Mouse (Mus musculus): Measurements from ENCODE around the gene H2-Ob. TPM values are rescaled to one million over a fixed set of nuclear protein-coding genes. Genes with fewer than 3 reads are reported as not detected.
"Not testable (repeated sequence)": the region's sequence is repeated elsewhere in the genome, so short reads cannot be mapped to it uniquely, and the experiment has no call there.

H2-Ob gene
- polyA plus RNA-seq, 1 experiment from 2014 or later, result 0.35 TPM

- H3K4me2 ChIP-seq (ENCODE audit: low read depth, low read length); H3K36me3 ChIP-seq (ENCODE audit: control insufficient read depth, insufficient read depth, low read length); H3K27me3 ChIP-seq (ENCODE audit: control insufficient read depth, insufficient read depth, low read depth, low read length); H3K9ac ChIP-seq (ENCODE audit: low read length); H3K4me3 ChIP-seq (ENCODE audit: low read length); ATAC-seq (ENCODE audit: low read depth); H3K27ac ChIP-seq (ENCODE audit: low read length); H3K9me3 ChIP-seq (ENCODE audit: control insufficient read depth, low read length); H3K4me1 ChIP-seq (replicated peaks; ENCODE audit: control insufficient read depth, insufficient read depth, low read length): not testable (repeated sequence)
- over 99% methylated on average over 12 of the region's 23 CpGs for WGBS
Measured at GRCm38 (mm10) chr17:34225911-34226310, 12.8 kb upstream of the H2-Ob start.

DNA sequence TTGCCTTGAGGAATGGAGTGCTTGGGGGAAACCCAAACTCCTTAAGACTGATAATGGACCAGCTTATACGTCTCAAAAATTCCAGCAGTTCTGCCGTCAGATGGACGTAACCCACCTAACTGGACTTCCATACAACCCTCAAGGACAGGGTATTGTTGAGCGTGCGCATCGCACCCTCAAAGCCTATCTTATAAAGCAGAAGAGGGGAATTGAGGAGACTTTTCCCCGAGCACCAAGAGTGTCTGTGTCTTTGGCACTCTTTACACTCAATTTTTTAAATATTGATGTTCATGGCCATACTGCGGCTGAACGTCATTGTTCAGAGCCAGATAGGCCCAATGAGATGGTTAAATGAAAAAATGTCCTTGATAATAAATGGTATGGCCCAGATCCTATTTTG, 7.7 kb upstream of the H2-Ob start:
- ATAC-seq (ENCODE audit: low read depth), result not testable (repeated sequence)
- 98% methylated on average over 5 of the region's 9 CpGs for WGBS

GRCm38 (mm10) chr17:34232021-34232420, 6.7 kb upstream of the H2-Ob start:
- not testable (repeated sequence) for ATAC-seq (ENCODE audit: low read depth); H3K27ac ChIP-seq (ENCODE audit: low read length); H3K36me3 ChIP-seq (ENCODE audit: control insufficient read depth, insufficient read depth, low read length); H3K4me2 ChIP-seq (ENCODE audit: low read depth, low read length); H3K9ac ChIP-seq (ENCODE audit: low read length); H3K4me1 ChIP-seq (replicated peaks; ENCODE audit: control insufficient read depth, insufficient read depth, low read length); H3K4me3 ChIP-seq (ENCODE audit: low read length); H3K9me3 ChIP-seq (ENCODE audit: control insufficient read depth, low read length); H3K27me3 ChIP-seq (ENCODE audit: control insufficient read depth, insufficient read depth, low read depth, low read length)
- 95% methylated on average over 3 of the region's 7 CpGs for WGBS

More for the DNA sequence above, 7.7 kb upstream of the H2-Ob start:
- not testable (repeated sequence) for H3K4me2 ChIP-seq (ENCODE audit: low read depth, low read length); H3K4me1 ChIP-seq (replicated peaks; ENCODE audit: control insufficient read depth, insufficient read depth, low read length); H3K36me3 ChIP-seq (ENCODE audit: control insufficient read depth, insufficient read depth, low read length); H3K9ac ChIP-seq (ENCODE audit: low read length); H3K27ac ChIP-seq (ENCODE audit: low read length); H3K9me3 ChIP-seq (ENCODE audit: control insufficient read depth, low read length); H3K27me3 ChIP-seq (ENCODE audit: control insufficient read depth, insufficient read depth, low read depth, low read length); H3K4me3 ChIP-seq (ENCODE audit: low read length)

DNA sequence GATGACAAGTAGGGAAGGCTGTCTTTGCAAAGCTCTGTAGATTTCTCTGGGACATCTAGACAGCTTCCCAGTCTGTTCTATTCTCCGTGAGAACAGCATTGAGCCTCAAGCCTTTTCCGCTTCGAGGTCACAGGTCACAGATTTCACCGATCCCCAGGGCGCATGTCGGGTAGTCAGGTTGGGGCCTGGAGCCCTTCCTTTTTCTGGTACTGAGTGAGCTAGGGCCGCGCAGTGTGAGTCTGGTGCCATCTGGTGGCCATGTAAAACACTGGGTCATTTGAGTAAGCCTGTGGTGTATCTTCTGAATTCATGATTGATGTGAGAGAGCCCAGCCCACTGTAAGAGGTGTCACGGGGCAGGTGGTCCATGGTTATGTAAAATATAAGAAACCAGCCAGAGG, 3.8 kb upstream of the H2-Ob start:
- Histone ChIP-seq H3K36me3 (ENCODE audit: control insufficient read depth, insufficient read depth, low read length) (no peaks in the 10 kb centered on the region), H3K27me3 (ENCODE audit: control insufficient read depth, insufficient read depth, low read depth, low read length) (no peaks in the 10 kb centered on the region), H3K4me3 (ENCODE audit: low read length) (no peak overlapping the region), H3K4me2 (ENCODE audit: low read depth, low read length) (no peak overlapping the region), H3K27ac (ENCODE audit: low read length) (no peak overlapping the region), H3K9me3 (ENCODE audit: control insufficient read depth, low read length) (no peaks in the 10 kb centered on the region; the same call in 1 of the 2 replicates), H3K4me1 (replicated peaks; ENCODE audit: control insufficient read depth, insufficient read depth, low read length) (no peaks in the 10 kb centered on the region), H3K9ac (ENCODE audit: low read length) (no peak overlapping the region)
- peak; percentile 72; the same call in 1 of the 2 replicates for ATAC-seq (ENCODE audit: low read depth)
- 46% methylated on average over 9 of the region's 9 CpGs for WGBS

DNA sequence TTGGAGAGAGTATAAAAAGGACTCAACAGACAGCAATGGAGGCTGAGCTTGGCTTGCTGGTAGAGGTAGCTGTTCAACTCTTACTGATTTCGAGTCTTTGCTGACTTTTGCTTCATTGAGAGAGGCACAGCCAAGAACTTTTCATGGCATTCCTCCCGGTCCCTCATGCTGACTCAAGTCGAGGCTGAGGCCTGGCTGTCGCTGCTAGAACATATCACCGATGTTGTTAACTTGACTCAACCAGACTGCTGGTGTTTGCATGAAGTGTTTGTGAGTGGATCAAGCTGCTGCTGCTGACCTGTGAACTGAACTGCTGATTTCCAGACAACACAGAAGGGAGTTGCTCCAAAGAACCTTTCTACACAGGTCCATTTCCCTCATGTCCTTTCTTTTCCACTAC, 2.0 kb upstream of the H2-Ob start:
- no peak overlapping the region for H3K9ac ChIP-seq (ENCODE audit: low read length)
- ATAC-seq (ENCODE audit: low read depth), result peak; percentile 28; the same call in 1 of the 2 replicates
- H3K27me3 ChIP-seq (ENCODE audit: control insufficient read depth, insufficient read depth, low read depth, low read length), result no peaks in the 10 kb centered on the region
- 59% methylated on average over 5 of the region's 5 CpGs for WGBS
- H3K4me3 ChIP-seq (ENCODE audit: low read length), result no peak overlapping the region
- H3K4me1 ChIP-seq (replicated peaks; ENCODE audit: control insufficient read depth, insufficient read depth, low read length), result no peaks in the 10 kb centered on the region
- H3K9me3 ChIP-seq (ENCODE audit: control insufficient read depth, low read length), result no peaks in the 10 kb centered on the region; the same call in 1 of the 2 replicates
- no peak overlapping the region for H3K4me2 ChIP-seq (ENCODE audit: low read depth, low read length)
- H3K27ac ChIP-seq (ENCODE audit: low read length), result no peak overlapping the region
- H3K36me3 ChIP-seq (ENCODE audit: control insufficient read depth, insufficient read depth, low read length), result no peaks in the 10 kb centered on the region

DNA sequence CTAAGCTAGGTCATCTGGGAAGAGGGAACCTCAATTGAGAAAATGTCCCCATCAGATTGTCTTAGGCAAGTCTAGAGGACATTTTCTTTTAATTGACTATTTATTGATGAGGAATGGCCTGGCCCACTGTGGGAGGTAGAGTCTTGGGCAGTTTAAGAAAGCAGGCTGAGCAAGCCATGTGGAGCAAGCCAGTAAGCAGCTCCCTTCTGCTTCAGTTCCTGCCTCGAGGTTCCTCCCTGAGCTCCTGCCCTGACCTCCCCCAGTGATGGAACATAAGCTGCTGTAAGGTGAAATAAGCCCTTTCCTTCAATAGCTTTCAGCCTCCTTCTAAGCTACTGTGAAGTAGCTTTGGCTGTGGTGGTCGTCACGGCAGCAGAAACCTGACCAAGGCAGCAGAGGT, 962 bp upstream of the H2-Ob start:
- no peak overlapping the region for H3K27ac ChIP-seq (ENCODE audit: low read length)
- H3K4me3 ChIP-seq (ENCODE audit: low read length), result no peak overlapping the region
- no peaks in the 10 kb centered on the region; the same call in 1 of the 2 replicates for H3K9me3 ChIP-seq (ENCODE audit: control insufficient read depth, low read length)
- no peak for ATAC-seq (ENCODE audit: low read depth)
- H3K27me3 ChIP-seq (ENCODE audit: control insufficient read depth, insufficient read depth, low read depth, low read length), result no peaks in the 10 kb centered on the region
- no peak overlapping the region for H3K4me2 ChIP-seq (ENCODE audit: low read depth, low read length)
- H3K9ac ChIP-seq (ENCODE audit: low read length), result no peak overlapping the region
- no peaks in the 10 kb centered on the region for H3K36me3 ChIP-seq (ENCODE audit: control insufficient read depth, insufficient read depth, low read length)
- H3K4me1 ChIP-seq (replicated peaks; ENCODE audit: control insufficient read depth, insufficient read depth, low read length), result no peaks in the 10 kb centered on the region
- WGBS, result 69% methylated on average over 3 of the region's 3 CpGs

- Histone ChIP-seq H3K27ac (ENCODE audit: low read length) (peak overlapping the region; percentile 30), H3K4me1 (replicated peaks; ENCODE audit: control insufficient read depth, insufficient read depth, low read length) (no peaks in the 10 kb centered on the region), H3K4me3 (ENCODE audit: low read length) (no peak overlapping the region), H3K9me3 (ENCODE audit: control insufficient read depth, low read length) (no peaks in the 10 kb centered on the region), H3K9ac (ENCODE audit: low read length) (no peak overlapping the region), H3K27me3 (ENCODE audit: control insufficient read depth, insufficient read depth, low read depth, low read length) (no peaks in the 10 kb centered on the region), H3K4me2 (ENCODE audit: low read depth, low read length) (no peak overlapping the region), H3K36me3 (ENCODE audit: control insufficient read depth, insufficient read depth, low read length) (no peaks in the 10 kb centered on the region)
- 37% methylated on average over 10 of the region's 10 CpGs for WGBS
- ATAC-seq (ENCODE audit: low read depth), result peak; percentile 51; the same call in 1 of the 2 replicates
Measured at GRCm38 (mm10) chr17:34239601-34240041, 918 bp downstream of the H2-Ob start.

- H3K9me3 ChIP-seq (ENCODE audit: control insufficient read depth, low read length), result no peaks in the 10 kb centered on the region
- H3K4me2 ChIP-seq (ENCODE audit: low read depth, low read length), result no peak overlapping the region
- 59% methylated on average over 3 of the region's 3 CpGs for WGBS
- H3K9ac ChIP-seq (ENCODE audit: low read length), result no peak overlapping the region
- H3K4me1 ChIP-seq (replicated peaks; ENCODE audit: control insufficient read depth, insufficient read depth, low read length), result no peaks in the 10 kb centered on the region
- H3K4me3 ChIP-seq (ENCODE audit: low read length), result no peak overlapping the region
- H3K27me3 ChIP-seq (ENCODE audit: control insufficient read depth, insufficient read depth, low read depth, low read length), result no peaks in the 10 kb centered on the region
- H3K27ac ChIP-seq (ENCODE audit: low read length), result no peak overlapping the region
- H3K36me3 ChIP-seq (ENCODE audit: control insufficient read depth, insufficient read depth, low read length), result no peaks in the 10 kb centered on the region
- ATAC-seq (ENCODE audit: low read depth), result no peak
Measured at GRCm38 (mm10) chr17:34240366-34240765, 1.7 kb downstream of the H2-Ob start.

GRCm38 (mm10) chr17:34240916-34241315, 2.2 kb downstream of the H2-Ob start:
- no peak for ATAC-seq (ENCODE audit: low read depth)
- H3K9me3 ChIP-seq (ENCODE audit: control insufficient read depth, low read length), result no peaks in the 10 kb centered on the region
- H3K27me3 ChIP-seq (ENCODE audit: control insufficient read depth, insufficient read depth, low read depth, low read length), result no peaks in the 10 kb centered on the region

DNA sequence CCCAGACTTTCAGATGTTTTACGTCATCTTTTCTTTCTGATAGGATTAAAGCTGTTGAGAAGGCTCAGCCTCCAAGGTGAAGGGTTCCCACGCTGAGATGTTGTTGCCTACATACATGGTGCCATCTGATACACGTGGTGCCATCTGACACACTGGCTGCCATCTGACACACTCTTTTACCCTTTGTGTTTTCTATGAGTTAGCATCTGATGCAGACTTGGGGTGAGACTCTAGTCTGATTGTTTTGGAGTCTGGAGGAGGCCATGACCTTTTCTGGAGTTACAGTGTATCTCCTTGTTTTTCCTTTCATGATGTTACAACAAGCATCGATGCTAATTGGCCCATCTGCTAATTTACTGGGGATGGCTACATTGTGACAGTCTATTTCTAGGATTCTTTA, 6.0 kb downstream of the H2-Ob start:
- H3K9ac ChIP-seq (ENCODE audit: low read length), result no peak overlapping the region
- ATAC-seq (ENCODE audit: low read depth), result no peak
- no peak overlapping the region for H3K27ac ChIP-seq (ENCODE audit: low read length)
- no peaks in the 10 kb centered on the region for H3K36me3 ChIP-seq (ENCODE audit: control insufficient read depth, insufficient read depth, low read length)
- no peak overlapping the region for H3K4me3 ChIP-seq (ENCODE audit: low read length)
- H3K9me3 ChIP-seq (ENCODE audit: control insufficient read depth, low read length), result no peaks in the 10 kb centered on the region
- H3K4me2 ChIP-seq (ENCODE audit: low read depth, low read length), result no peak overlapping the region
- 70% methylated on average over 4 of the region's 4 CpGs for WGBS
- H3K4me1 ChIP-seq (replicated peaks; ENCODE audit: control insufficient read depth, insufficient read depth, low read length), result no peaks in the 10 kb centered on the region
- H3K27me3 ChIP-seq (ENCODE audit: control insufficient read depth, insufficient read depth, low read depth, low read length), result no peaks in the 10 kb centered on the region

More at GRCm38 (mm10) chr17:34240916-34241315, 2.2 kb downstream of the H2-Ob start:
- Histone ChIP-seq H3K4me3 (ENCODE audit: low read length) (no peak overlapping the region), H3K27ac (ENCODE audit: low read length) (no peak overlapping the region), H3K36me3 (ENCODE audit: control insufficient read depth, insufficient read depth, low read length) (no peaks in the 10 kb centered on the region), H3K4me2 (ENCODE audit: low read depth, low read length) (no peak overlapping the region), H3K9ac (ENCODE audit: low read length) (no peak overlapping the region), H3K4me1 (replicated peaks; ENCODE audit: control insufficient read depth, insufficient read depth, low read length) (no peaks in the 10 kb centered on the region)
- 68% methylated on average over 6 of the region's 6 CpGs for WGBS

Measured in lung, embryonic 16.5 days (tissue).